Mouse (Mus musculus): ENCODE data around the gene Nadsyn1.

DNA sequence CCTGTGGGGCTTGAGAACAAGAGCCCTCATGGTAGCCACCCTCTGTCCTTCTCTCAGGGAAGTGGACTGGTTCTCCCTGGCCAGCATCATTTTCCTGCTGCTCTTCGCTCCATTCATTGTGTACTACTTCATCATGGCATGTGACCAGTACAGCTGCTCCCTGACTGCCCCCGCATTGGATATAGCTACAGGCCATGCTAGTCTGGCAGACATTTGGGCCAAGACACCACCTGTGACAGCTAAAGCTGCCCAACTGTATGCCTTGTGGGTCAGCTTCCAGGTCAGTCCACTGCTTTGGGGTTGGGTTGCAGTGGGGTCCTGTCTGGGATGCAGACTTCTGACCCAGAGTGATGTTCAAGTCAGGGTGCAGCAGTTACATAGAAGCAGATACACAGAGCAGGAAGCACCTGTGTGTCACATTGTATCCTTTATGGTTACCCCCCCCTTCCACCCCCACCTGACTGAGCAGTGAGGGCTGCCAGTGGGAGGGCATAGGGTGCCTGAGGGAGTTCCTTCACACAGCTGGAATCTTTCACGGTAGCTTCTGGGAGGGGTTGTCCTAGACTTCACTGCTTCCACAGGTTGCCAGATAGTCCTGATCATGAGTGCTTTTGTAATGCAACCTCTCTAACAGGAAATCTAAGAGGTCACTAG is 15.2 kb upstream of the Nadsyn1 start:
- no peak for TF ChIP-seq GATA1 (IDR thresholded peaks at IDR 0.05; ENCODE audit: low read length)
- TF ChIP-seq TAL1 (IDR thresholded peaks at IDR 0.05; ENCODE audit: low read length), result no peak
